Mouse (Mus musculus): ENCODE data around the gene Hdac1. TPM values are rescaled to one million over a fixed set of nuclear protein-coding genes. Genes with fewer than 3 reads are reported as not detected.

Hdac1 gene
- total and polyA plus RNA-seq, 3 experiments, result 63.6 to 86.5 (median 76.7) TPM

DNA sequence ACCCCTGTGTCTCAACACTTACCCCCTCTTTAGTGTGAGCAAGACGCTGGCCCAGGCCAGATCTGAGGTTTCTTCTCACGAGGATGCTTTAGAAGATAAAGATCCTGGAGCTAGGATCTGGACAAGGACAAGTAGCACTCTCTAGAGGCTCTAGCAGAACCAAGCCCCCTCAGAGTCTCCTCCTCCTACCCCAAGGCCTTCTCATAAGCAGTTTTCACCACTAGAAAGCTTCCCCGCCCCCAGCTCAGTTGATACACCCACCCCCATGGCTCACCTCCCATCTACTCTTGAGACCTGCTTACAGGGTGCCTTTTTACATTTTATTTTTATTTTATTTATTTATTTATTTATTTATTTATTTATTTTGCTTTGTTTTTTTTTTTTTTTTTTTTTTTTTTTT, 32.9 kb downstream of the Hdac1 start:
- H3K27me3 ChIP-seq (ENCODE audit: insufficient read depth, low read length), result peaks cover 86% of the 10 kb centered on the region
- no peaks in the 10 kb centered on the region for H3K9me3 ChIP-seq (replicated peaks)
- peaks cover 4% of the 10 kb centered on the region for H3K36me3 ChIP-seq (replicated peaks)
- TF ChIP-seq GATA2 (IDR thresholded peaks at IDR 0.05; ENCODE audit: borderline replicate concordance, low read depth, low read length) (no peak), CTCF (IDR thresholded peaks at IDR 0.05; ENCODE audit: low read depth, low read length) (no peak), GATA1 (IDR thresholded peaks at IDR 0.05; ENCODE audit: borderline replicate concordance, low read length) (no peak), POLR2AphosphoS5 (IDR thresholded peaks at IDR 0.05; ENCODE audit: insufficient replicate concordance, low read depth, low read length) (no peak), TAL1 (conservative IDR thresholded peaks at IDR 0.05; ENCODE audit: low read depth, low read length) (no peak)
- ATAC-seq (ENCODE audit: extremely low read depth, insufficient number of reproducible peaks, low FRiP score, poor library complexity, severe bottlenecking) (no peak), DNase-seq (ENCODE audit: low spot score) (no peak)
- peaks cover 28% of the 10 kb centered on the region for H3K4me1 ChIP-seq (ENCODE audit: insufficient read depth, low read depth, low read length)
- no peak overlapping the region for H3K4me3 ChIP-seq (ENCODE audit: low read depth, low read length)

DNA sequence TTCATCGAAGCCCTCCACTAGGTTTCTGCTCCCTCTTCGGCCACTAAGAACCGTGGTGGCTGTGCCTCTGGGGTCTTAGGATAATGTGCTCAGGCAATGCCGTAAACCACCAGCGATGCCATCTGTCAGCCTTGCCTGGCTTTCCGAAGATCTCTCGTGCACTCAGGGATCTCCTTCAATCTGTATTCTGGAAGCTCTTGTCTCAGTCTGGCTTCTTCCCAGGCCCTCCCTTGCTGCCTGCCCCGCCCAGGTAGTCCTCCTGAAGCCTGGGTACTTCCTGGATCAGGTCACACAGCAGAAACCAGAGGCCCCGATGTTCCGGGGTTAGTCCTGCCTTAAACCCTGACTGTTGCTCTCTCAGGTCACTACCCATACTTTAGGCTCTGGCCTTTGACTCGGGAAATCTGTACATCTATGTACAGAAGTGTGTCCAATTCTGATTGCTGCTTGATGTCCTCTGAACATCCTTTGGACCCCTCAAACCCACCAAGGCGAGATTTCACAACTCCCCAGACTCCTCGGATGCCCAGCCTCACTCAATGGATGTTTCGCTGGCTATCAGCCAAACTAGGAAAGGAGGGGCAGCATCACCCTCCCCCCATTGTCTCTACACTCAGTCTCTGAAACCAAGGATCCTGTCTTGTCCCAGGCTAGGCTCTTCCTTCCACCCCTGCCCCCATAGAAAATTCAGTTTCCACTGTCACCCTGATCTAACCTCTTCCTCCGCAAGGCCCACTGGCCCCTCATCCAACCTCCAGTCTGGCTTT, 33.5 kb downstream of the Hdac1 start:
- H3K4me1 ChIP-seq (ENCODE audit: insufficient read depth, low read depth, low read length), result peaks cover 27% of the 10 kb centered on the region
- no peak overlapping the region for H3K4me3 ChIP-seq (ENCODE audit: low read depth, low read length)
- H3K9me3 ChIP-seq (replicated peaks), result no peaks in the 10 kb centered on the region
- TF ChIP-seq TAL1 (conservative IDR thresholded peaks at IDR 0.05; ENCODE audit: low read depth, low read length) (no peak), POLR2AphosphoS5 (IDR thresholded peaks at IDR 0.05; ENCODE audit: insufficient replicate concordance, low read depth, low read length) (no peak), GATA1 (IDR thresholded peaks at IDR 0.05; ENCODE audit: borderline replicate concordance, low read length) (no peak), GATA2 (IDR thresholded peaks at IDR 0.05; ENCODE audit: borderline replicate concordance, low read depth, low read length) (no peak), CTCF (IDR thresholded peaks at IDR 0.05; ENCODE audit: low read depth, low read length) (no peak)
- peaks cover 86% of the 10 kb centered on the region for H3K27me3 ChIP-seq (ENCODE audit: insufficient read depth, low read length)
- ATAC-seq (ENCODE audit: extremely low read depth, insufficient number of reproducible peaks, low FRiP score, poor library complexity, severe bottlenecking) (no peak), DNase-seq (ENCODE audit: low spot score) (no peak)
- H3K36me3 ChIP-seq (replicated peaks), result no peaks in the 10 kb centered on the region

DNA sequence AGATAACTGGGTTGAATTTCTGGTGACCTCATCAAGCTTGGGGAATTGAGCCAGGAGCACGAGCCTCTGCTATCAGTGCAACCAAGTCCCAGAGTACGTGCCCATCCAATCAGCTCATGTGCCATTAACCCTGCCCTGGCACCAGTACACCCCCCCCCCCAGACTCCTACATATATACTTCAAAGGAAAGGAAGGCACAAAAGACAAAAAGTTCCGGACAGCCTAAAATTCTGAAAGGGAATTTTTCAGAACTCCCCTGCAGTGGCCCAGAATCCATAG, 34.3 kb downstream of the Hdac1 start:
- H3K9me3 ChIP-seq (replicated peaks), result no peaks in the 10 kb centered on the region
- TF ChIP-seq CTCF (IDR thresholded peaks at IDR 0.05; ENCODE audit: low read depth, low read length) (no peak), GATA2 (IDR thresholded peaks at IDR 0.05; ENCODE audit: borderline replicate concordance, low read depth, low read length) (no peak), TAL1 (conservative IDR thresholded peaks at IDR 0.05; ENCODE audit: low read depth, low read length) (no peak), POLR2AphosphoS5 (IDR thresholded peaks at IDR 0.05; ENCODE audit: insufficient replicate concordance, low read depth, low read length) (no peak), GATA1 (IDR thresholded peaks at IDR 0.05; ENCODE audit: borderline replicate concordance, low read length) (no peak)
- no peaks in the 10 kb centered on the region for H3K36me3 ChIP-seq (replicated peaks)
- peaks cover 19% of the 10 kb centered on the region for H3K4me1 ChIP-seq (ENCODE audit: insufficient read depth, low read depth, low read length)
- DNase-seq (ENCODE audit: low spot score), result no peak
- no peak overlapping the region for H3K4me3 ChIP-seq (ENCODE audit: low read depth, low read length)
- peaks cover 87% of the 10 kb centered on the region for H3K27me3 ChIP-seq (ENCODE audit: insufficient read depth, low read length)
- ATAC-seq (ENCODE audit: extremely low read depth, insufficient number of reproducible peaks, low FRiP score, poor library complexity, severe bottlenecking), result no peak

DNA sequence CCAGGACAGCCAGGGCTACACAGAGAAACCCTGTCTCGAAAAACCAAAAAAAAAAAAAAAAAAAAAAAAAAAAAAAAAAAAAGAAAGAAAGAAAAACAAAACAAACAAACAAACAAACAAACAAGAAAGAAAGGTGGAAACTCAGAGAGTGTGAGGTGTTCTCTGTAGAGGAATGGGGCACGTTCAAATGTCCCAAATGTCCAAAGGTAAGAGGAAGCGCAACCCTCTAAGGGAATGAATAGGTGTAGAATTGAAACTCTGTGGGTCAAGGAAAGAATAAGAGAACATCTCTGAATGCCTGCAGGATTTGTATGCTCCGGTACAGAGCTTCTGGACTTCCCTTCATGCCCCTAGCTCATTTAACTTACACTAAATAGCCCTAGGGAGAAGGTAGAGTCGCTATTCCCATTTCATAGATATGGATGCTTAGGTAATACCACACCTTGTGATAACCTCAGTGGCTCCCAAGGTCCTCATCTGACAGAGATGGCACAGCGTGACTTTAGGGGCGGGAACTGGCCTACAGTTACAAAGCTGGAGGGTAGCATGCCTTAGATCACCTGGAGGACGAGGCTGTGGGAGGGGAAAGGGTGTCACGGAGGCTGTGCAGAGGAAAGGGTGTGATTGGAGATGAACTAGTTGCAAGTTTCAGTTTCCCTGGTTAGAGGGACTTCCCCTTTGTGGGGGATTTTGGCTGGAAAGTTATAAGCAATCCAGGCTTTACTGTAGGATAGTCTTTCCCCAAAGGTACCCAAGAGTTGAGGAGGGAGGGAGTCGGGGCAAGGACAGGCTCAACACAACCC, 34.9 kb downstream of the Hdac1 start:
- TF ChIP-seq POLR2AphosphoS5 (IDR thresholded peaks at IDR 0.05; ENCODE audit: insufficient replicate concordance, low read depth, low read length), result no peak
- no peak for TF ChIP-seq CTCF (IDR thresholded peaks at IDR 0.05; ENCODE audit: low read depth, low read length)
- no peak for TF ChIP-seq TAL1 (conservative IDR thresholded peaks at IDR 0.05; ENCODE audit: low read depth, low read length)
- TF ChIP-seq GATA1 (IDR thresholded peaks at IDR 0.05; ENCODE audit: borderline replicate concordance, low read length), result no peak
- TF ChIP-seq GATA2 (IDR thresholded peaks at IDR 0.05; ENCODE audit: borderline replicate concordance, low read depth, low read length), result no peak
- ATAC-seq (ENCODE audit: extremely low read depth, insufficient number of reproducible peaks, low FRiP score, poor library complexity, severe bottlenecking) (no peak), DNase-seq (ENCODE audit: low spot score) (no peak)
- peaks cover 87% of the 10 kb centered on the region for H3K27me3 ChIP-seq (ENCODE audit: insufficient read depth, low read length)
- H3K4me1 ChIP-seq (ENCODE audit: insufficient read depth, low read depth, low read length), result peaks cover 20% of the 10 kb centered on the region
- H3K4me3 ChIP-seq (ENCODE audit: low read depth, low read length), result no peak overlapping the region
- H3K9me3 ChIP-seq (replicated peaks), result no peaks in the 10 kb centered on the region
- H3K36me3 ChIP-seq (replicated peaks), result no peaks in the 10 kb centered on the region

DNA sequence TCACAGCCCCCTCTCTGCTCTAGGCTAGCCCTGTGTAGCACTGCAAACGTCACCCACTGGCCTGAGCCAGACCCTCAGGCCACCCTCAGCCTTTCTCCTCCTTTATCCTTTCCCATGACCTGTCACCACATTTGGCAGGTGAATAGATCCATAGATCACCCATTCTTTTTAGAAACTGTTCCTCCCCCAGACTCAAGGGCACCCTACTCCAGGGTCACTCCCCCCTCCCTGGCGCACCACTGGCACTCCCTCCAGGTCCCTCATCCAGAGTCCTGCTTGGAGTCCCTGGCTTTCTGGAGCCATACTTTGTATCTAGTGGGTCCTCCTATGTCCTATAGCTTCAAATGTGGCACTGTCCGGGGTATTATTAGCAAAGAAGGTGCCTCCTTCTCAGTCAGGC, 37.0 kb downstream of the Hdac1 start:
- peaks cover 73% of the 10 kb centered on the region for H3K27me3 ChIP-seq (ENCODE audit: insufficient read depth, low read length)
- no peak for DNase-seq (ENCODE audit: low spot score)
- no peak for TF ChIP-seq CTCF (IDR thresholded peaks at IDR 0.05; ENCODE audit: low read depth, low read length)
- no peak overlapping the region for H3K4me3 ChIP-seq (ENCODE audit: low read depth, low read length)
- no peaks in the 10 kb centered on the region for H3K9me3 ChIP-seq (replicated peaks)
- peaks cover 34% of the 10 kb centered on the region for H3K4me1 ChIP-seq (ENCODE audit: insufficient read depth, low read depth, low read length)
- no peaks in the 10 kb centered on the region for H3K36me3 ChIP-seq (replicated peaks)
- ATAC-seq (ENCODE audit: extremely low read depth, insufficient number of reproducible peaks, low FRiP score, poor library complexity, severe bottlenecking), result no peak

DNA sequence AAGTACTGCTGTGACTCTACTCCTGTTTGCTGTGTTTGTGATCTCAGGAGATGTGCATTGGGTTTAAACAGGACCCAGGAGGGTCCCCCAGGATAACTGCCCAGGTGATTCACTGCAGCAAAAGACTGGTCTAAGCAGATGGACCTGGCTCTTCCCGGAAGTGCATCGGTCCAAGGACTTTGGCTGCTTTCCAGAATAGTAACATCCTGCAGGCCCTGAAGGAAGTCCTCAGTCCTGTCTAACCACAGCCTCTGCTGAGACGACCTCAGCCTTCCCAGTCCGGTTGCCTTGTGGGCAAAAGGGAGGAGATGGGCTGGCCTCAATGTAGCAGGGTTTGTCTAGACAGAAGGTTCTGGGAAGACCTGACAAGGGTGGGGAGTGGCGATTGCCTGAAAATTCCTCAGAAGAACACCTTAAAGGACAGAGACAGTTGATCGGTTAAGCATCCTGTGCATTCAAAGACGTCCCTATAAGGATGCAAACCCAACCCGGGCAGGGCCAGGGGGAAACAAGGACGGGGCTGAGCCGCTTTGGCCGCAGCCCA, 39.5 kb downstream of the Hdac1 start:
- Histone ChIP-seq H3K4me3 (ENCODE audit: low read depth, low read length) (no peak overlapping the region), H3K4me1 (ENCODE audit: insufficient read depth, low read depth, low read length) (peaks cover 35% of the 10 kb centered on the region), H3K27me3 (ENCODE audit: insufficient read depth, low read length) (peaks cover 62% of the 10 kb centered on the region), H3K9me3 (replicated peaks) (no peaks in the 10 kb centered on the region), H3K36me3 (replicated peaks) (no peaks in the 10 kb centered on the region)
- ATAC-seq (ENCODE audit: extremely low read depth, insufficient number of reproducible peaks, low FRiP score, poor library complexity, severe bottlenecking) (no peak), DNase-seq (ENCODE audit: low spot score) (no peak)
- no peak for TF ChIP-seq TAL1 (conservative IDR thresholded peaks at IDR 0.05; ENCODE audit: low read depth, low read length)
- no peak for TF ChIP-seq GATA2 (IDR thresholded peaks at IDR 0.05; ENCODE audit: borderline replicate concordance, low read depth, low read length)
- TF ChIP-seq CTCF (IDR thresholded peaks at IDR 0.05; ENCODE audit: low read depth, low read length), result no peak
- TF ChIP-seq GATA1 (IDR thresholded peaks at IDR 0.05; ENCODE audit: borderline replicate concordance, low read length), result no peak
- no peak for TF ChIP-seq POLR2AphosphoS5 (IDR thresholded peaks at IDR 0.05; ENCODE audit: insufficient replicate concordance, low read depth, low read length)
